Mouse (Mus musculus) bone marrow macrophage, adult 2 months (primary cell): ENCODE data around the gene Atp4b.

Experiments
- CTCF ChIP-seq: IDR thresholded peaks from 2 replicates; pipeline ENCODE4 v1.5.1; 2012; ENCODE audit warnings: low read depth, mild to moderate bottlenecking, low read length, moderate library complexity
- POLR2A ChIP-seq: IDR thresholded peaks from 2 replicates; pipeline ENCODE4 v1.6.1; 2012; ENCODE audit warnings: mild to moderate bottlenecking, low read depth, low read length, borderline replicate concordance

DNA sequence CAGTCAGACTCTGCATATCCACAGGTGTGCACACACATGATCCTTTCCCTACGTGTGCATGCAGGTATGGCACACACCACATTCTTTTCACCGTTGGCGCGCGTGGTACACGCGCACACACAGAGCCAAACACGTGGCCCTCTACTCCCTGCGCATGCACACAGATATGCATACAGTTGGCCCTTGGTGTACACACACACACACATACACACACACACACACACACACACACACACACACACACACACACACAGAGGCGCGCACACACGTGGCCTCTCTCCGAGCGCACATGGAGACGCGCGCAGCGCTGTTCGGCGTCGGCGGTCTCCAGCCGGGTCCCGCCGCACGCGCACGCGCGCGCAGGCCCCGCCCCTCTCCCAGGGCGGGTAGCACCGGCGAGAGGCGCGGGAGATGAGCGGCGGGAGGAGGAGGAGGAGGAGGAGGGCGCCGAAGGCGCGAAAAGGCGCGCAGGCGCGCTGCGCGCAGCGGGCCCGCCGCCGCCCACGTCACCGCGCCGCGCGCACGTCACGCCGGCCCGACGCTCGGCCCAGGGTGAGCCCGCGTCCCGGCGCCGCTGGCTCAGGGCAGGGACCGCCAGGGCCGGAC lies 58.3 kb downstream of the Atp4b start, which contains the start of gene Tfdp1:
- TF ChIP-seq CTCF (no peak), POLR2A (no peak)
